Mouse (Mus musculus) neural tube, embryonic 13.5 days (tissue): Measurements from ENCODE around the gene Ripor3. TPM values are rescaled to one million over a fixed set of nuclear protein-coding genes. Genes with fewer than 3 reads are reported as not detected.

Experiments
- ATAC-seq: fragments of 200-750 bp; cut with Nextera tagmentation; 2 replicates; pipeline ENCODE4 v1.8.0; 2017; ENCODE audit warnings: low read depth, mild to moderate bottlenecking, moderate TSS enrichment, moderate library complexity
- H3K27ac ChIP-seq: fragments of 300-500 bp; sonication (generic); replicated peaks from 2 replicates; pipeline ENCODE4 v1.5.1; 2015; ENCODE audit warnings: moderate library complexity, mild to moderate bottlenecking, inconsistent platforms
- H3K27me3 ChIP-seq: fragments of 300-500 bp; sonication (generic); 2 replicates; pipeline ENCODE4 v1.6.1; 2015; ENCODE audit warnings: mild to moderate bottlenecking, inconsistent platforms
- H3K36me3 ChIP-seq: fragments of 300-500 bp; sonication (generic); 2 replicates; pipeline ENCODE4 v1.6.1; 2015; ENCODE audit warnings: mild to moderate bottlenecking, inconsistent platforms
- H3K4me1 ChIP-seq: fragments of 300-500 bp; sonication (generic); replicated peaks from 2 replicates; pipeline ENCODE4 v1.6.1; 2015; ENCODE audit warnings: inconsistent platforms
- H3K4me2 ChIP-seq: fragments of 300-500 bp; sonication (generic); 2 replicates; pipeline ENCODE4 v1.6.1; 2015; ENCODE audit warnings: inconsistent platforms, mild to moderate bottlenecking, moderate library complexity
- H3K4me3 ChIP-seq: fragments of 300-500 bp; sonication (generic); 2 replicates; pipeline ENCODE4 v1.5.1; 2015; ENCODE audit warnings: mild to moderate bottlenecking, inconsistent platforms
- H3K9ac ChIP-seq: fragments of 300-500 bp; sonication (generic); 2 replicates; pipeline ENCODE4 v1.6.1; 2015; ENCODE audit warnings: moderate library complexity, mild to moderate bottlenecking, inconsistent platforms
- H3K9me3 ChIP-seq: fragments of 300-500 bp; sonication (generic); 2 replicates; pipeline ENCODE4 v1.6.1; 2016; ENCODE audit warnings: inconsistent platforms
- WGBS: fragments of 180-500 bp; shearing (Covaris S2); methylation state at CpG from one replicate; pipeline ENCODE4 v1.1.7; 2015; 5-methylcytosine and 5-hydroxymethylcytosine counted together
- polyA plus RNA-seq: library from polyadenylated mRNA; unstranded; fragments of >200 nt; fragmentation: Nextera tagmentation; extraction: Ambion mirVana; gene quantifications from 2 replicates; pipeline ENCODE4 v1.2.1, GENCODE M21; 2015

Gene Ripor3
- polyA plus RNA-seq, 1 experiment from 2014 or later = 0.61 TPM

GRCm38 (mm10) chr2:167980391-167980790 lies 30.0 kb downstream of the Ripor3 start:
- H3K9me3 ChIP-seq = no peaks in the 10 kb centered on the region
- H3K27ac ChIP-seq = no peak overlapping the region
- H3K4me3 ChIP-seq = no peak overlapping the region
- no peaks in the 10 kb centered on the region for H3K27me3 ChIP-seq
- peaks cover 47% of the 10 kb centered on the region for H3K36me3 ChIP-seq
- WGBS = 89% methylated on average over 10 of the region's 10 CpGs
- no peak for ATAC-seq
- H3K4me2 ChIP-seq = no peak overlapping the region
- no peak overlapping the region for H3K9ac ChIP-seq
- H3K4me1 ChIP-seq = no peaks in the 10 kb centered on the region; the same call in 1 of the 2 replicates

GRCm38 (mm10) chr2:167978271-167978670 lies 32.1 kb downstream of the Ripor3 start:
- no peak overlapping the region for H3K27ac ChIP-seq
- no peak overlapping the region for H3K4me3 ChIP-seq
- 95% methylated on average over 10 of the region's 10 CpGs for WGBS
- H3K4me1 ChIP-seq = no peaks in the 10 kb centered on the region; the same call in 1 of the 2 replicates
- no peak overlapping the region for H3K4me2 ChIP-seq
- H3K36me3 ChIP-seq = peaks cover 69% of the 10 kb centered on the region
- no peaks in the 10 kb centered on the region for H3K27me3 ChIP-seq
- no peak for ATAC-seq
- H3K9ac ChIP-seq = no peak overlapping the region
- H3K9me3 ChIP-seq = no peaks in the 10 kb centered on the region

- H3K4me1 ChIP-seq = no peaks in the 10 kb centered on the region; the same call in 1 of the 2 replicates
- H3K4me3 ChIP-seq = no peak overlapping the region
- ATAC-seq = no peak
- no peaks in the 10 kb centered on the region for H3K27me3 ChIP-seq
- H3K9me3 ChIP-seq = no peaks in the 10 kb centered on the region
- no peak overlapping the region for H3K4me2 ChIP-seq
- WGBS = 87% methylated on average over 12 of the region's 12 CpGs
- H3K9ac ChIP-seq = no peak overlapping the region
- no peak overlapping the region for H3K27ac ChIP-seq
- peaks cover 94% of the 10 kb centered on the region for H3K36me3 ChIP-seq
Observed at GRCm38 (mm10) chr2:167975746-167976145, 34.7 kb downstream of the Ripor3 start.

DNA sequence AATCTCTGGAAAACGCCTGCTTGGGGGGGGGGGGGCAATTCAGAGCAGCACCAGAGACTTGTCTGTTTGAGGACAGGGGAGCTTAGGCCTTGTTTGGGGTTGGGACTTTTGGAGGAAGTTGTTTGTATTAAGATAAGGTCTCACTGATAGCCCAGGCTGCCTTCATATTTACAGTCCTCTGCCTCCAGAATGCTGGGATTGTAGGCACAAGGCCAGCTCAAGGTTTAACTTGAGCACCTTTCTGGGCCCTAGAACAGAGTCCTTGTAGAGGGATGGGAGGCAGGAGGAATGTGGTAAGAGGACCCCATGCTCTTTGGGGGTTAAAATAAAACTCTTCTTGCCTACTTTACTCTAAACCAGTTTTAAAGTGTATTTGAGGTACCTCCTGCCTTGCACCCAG lies 37.6 kb downstream of the Ripor3 start:
- Histone ChIP-seq H3K4me3 (no peak overlapping the region), H3K4me1 (no peaks in the 10 kb centered on the region), H3K36me3 (peaks cover 100% of the 10 kb centered on the region), H3K27me3 (no peaks in the 10 kb centered on the region), H3K27ac (no peak overlapping the region), H3K4me2 (no peak overlapping the region), H3K9me3 (no peaks in the 10 kb centered on the region), H3K9ac (no peak overlapping the region)
- ATAC-seq = no peak
- 69% methylated on average over 1 of the region's 1 CpGs for WGBS

- no peaks in the 10 kb centered on the region for H3K27me3 ChIP-seq
- no peak for ATAC-seq
- H3K36me3 ChIP-seq = peaks cover 100% of the 10 kb centered on the region
- no peaks in the 10 kb centered on the region for H3K4me1 ChIP-seq
- H3K4me3 ChIP-seq = no peak overlapping the region
- 79% methylated on average over 5 of the region's 5 CpGs for WGBS
- no peak overlapping the region for H3K27ac ChIP-seq
- no peak overlapping the region for H3K9ac ChIP-seq
- H3K9me3 ChIP-seq = no peaks in the 10 kb centered on the region
- no peak overlapping the region for H3K4me2 ChIP-seq
Observed at GRCm38 (mm10) chr2:167972146-167972545, 38.3 kb downstream of the Ripor3 start.

- Histone ChIP-seq H3K27me3 (no peaks in the 10 kb centered on the region), H3K4me3 (no peak overlapping the region), H3K27ac (no peak overlapping the region), H3K4me1 (no peaks in the 10 kb centered on the region), H3K4me2 (no peak overlapping the region), H3K9me3 (no peaks in the 10 kb centered on the region), H3K9ac (no peak overlapping the region), H3K36me3 (peaks cover 100% of the 10 kb centered on the region)
- WGBS = 86% methylated on average over 10 of the region's 10 CpGs
- no peak for ATAC-seq
Observed at GRCm38 (mm10) chr2:167969851-167970541, 40.4 kb downstream of the Ripor3 start.

DNA sequence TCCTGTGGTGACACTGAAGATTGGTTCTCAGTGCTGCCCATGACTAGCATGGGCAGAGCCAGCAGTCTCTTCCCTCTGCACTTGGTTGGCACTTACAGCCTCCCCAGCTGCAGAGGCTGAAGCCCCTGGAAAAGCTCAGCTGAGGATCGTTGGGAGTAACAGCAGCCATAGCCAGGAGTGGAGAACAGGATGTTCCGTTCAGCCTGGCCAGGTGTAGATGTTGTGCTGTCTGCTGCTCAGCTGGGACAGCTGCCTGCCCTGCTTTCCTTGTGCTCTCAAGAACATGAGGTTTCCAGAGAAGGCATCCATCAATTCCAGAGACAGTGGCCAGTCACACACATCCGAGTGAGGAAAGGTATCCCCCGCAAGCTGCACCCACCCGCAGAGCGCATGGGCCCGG lies 41.9 kb downstream of the Ripor3 start:
- H3K9ac ChIP-seq = no peak overlapping the region
- no peaks in the 10 kb centered on the region for H3K4me1 ChIP-seq
- H3K4me2 ChIP-seq = no peak overlapping the region
- 95% methylated on average over 7 of the region's 7 CpGs for WGBS
- no peaks in the 10 kb centered on the region for H3K9me3 ChIP-seq
- no peak overlapping the region for H3K4me3 ChIP-seq
- ATAC-seq = no peak
- H3K36me3 ChIP-seq = peaks cover 100% of the 10 kb centered on the region
- no peaks in the 10 kb centered on the region for H3K27me3 ChIP-seq
- no peak overlapping the region for H3K27ac ChIP-seq

DNA sequence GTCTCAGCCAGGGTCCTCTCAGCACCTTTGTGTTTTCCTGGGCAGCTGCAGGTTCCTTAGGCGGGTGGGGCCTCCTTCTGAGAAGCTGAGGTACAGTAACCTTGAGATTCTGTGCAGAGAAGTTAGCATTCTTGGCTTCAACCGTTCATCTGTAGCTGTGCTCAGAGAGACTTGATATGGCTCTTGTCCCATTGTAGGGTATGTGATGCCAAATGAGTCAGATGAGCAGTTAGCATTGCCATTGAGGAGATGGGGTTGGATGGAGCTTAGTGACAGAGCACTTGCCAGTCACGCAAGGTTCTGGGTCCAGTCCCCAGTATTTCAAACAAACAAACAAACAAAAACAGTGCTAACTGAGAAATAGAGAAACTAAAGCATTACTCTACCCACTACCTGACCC lies 44.5 kb downstream of the Ripor3 start:
- H3K4me1 ChIP-seq = peaks cover 7% of the 10 kb centered on the region
- WGBS = 91% methylated on average over 3 of the region's 3 CpGs
- no peak overlapping the region for H3K9ac ChIP-seq
- no peak overlapping the region for H3K4me2 ChIP-seq
- H3K36me3 ChIP-seq = peaks cover 79% of the 10 kb centered on the region
- H3K27ac ChIP-seq = no peak overlapping the region
- no peak for ATAC-seq
- H3K9me3 ChIP-seq = no peaks in the 10 kb centered on the region
- no peak overlapping the region for H3K4me3 ChIP-seq
- no peaks in the 10 kb centered on the region for H3K27me3 ChIP-seq

DNA sequence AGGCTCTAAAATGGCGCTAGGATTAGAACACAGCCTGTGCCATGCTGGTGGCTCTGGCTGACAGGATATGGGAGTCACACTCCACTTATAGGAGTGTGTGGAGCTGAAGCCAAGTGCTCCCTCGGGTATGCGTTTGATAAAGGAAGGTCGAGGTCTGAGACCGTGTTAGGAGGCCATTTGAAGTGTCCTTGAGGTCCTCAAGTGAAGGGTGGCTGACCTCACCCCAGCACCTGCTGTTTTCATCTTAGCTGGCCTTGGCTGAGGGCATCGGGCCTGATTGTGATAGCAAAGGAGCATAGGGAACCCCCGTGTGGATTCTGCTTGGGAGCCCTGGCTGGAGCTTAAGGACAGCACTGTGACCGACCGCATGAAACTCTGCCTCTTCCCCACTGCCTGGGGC lies 46.1 kb downstream of the Ripor3 start:
- Histone ChIP-seq H3K4me2 (no peak overlapping the region), H3K4me3 (no peak overlapping the region), H3K4me1 (peaks cover 22% of the 10 kb centered on the region), H3K27ac (no peak overlapping the region), H3K9ac (no peak overlapping the region), H3K9me3 (no peaks in the 10 kb centered on the region), H3K36me3 (peaks cover 63% of the 10 kb centered on the region), H3K27me3 (no peaks in the 10 kb centered on the region)
- 89% methylated on average over 9 of the region's 9 CpGs for WGBS
- no peak for ATAC-seq

DNA sequence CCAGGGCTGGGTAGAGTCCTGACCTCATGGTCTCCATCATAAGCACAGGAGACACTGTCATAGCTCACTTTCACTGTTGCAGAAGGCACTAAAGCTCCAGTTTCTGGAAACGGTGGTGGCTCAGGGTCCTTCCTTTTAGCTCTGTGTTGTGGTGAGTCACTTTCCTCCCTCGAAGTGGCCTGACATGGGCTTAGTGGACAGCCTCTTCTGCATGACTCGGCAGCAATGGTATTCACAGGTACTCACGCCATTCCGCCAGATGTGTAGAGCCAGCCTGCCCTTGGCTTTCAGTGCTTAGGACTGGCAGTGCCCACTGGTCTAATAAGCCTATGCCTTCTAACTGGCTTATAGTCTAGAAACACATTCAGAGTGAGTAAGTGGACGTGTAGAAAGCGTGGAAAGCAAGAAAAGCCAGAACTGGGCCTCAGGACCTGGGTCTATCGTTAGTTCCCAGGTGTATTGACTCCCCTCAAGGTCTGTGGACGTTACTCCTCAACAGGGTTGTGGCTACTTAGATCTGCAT lies 46.6 kb downstream of the Ripor3 start:
- no peak overlapping the region for H3K9ac ChIP-seq
- no peak overlapping the region for H3K27ac ChIP-seq
- H3K27me3 ChIP-seq = no peaks in the 10 kb centered on the region
- H3K9me3 ChIP-seq = no peaks in the 10 kb centered on the region
- 93% methylated on average over 9 of the region's 9 CpGs for WGBS
- ATAC-seq = no peak
- H3K4me2 ChIP-seq = no peak overlapping the region
- H3K4me3 ChIP-seq = no peak overlapping the region
- peaks cover 27% of the 10 kb centered on the region for H3K4me1 ChIP-seq
- H3K36me3 ChIP-seq = peaks cover 58% of the 10 kb centered on the region

DNA sequence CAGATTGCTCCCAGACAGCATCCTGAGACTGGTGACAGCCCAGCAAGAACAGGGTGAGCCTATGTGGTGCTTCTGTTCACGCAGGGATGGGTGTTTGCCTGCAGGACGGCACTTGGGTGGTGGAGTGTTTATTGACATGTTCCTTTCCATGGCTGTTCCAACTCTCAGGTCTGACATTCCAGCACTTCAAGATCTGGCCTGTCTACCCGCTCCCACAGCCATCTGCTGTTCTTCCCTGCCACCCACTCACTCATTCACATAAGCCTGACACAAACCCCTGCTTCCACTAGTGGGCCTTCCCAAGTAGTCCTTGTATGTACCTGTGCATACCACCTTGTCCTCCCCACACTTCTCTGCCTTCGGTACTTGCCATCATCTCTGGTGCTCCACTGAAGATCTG lies 47.2 kb downstream of the Ripor3 start:
- Histone ChIP-seq H3K4me3 (no peak overlapping the region), H3K4me2 (no peak overlapping the region), H3K27me3 (no peaks in the 10 kb centered on the region), H3K9ac (no peak overlapping the region), H3K9me3 (no peaks in the 10 kb centered on the region), H3K36me3 (peaks cover 52% of the 10 kb centered on the region), H3K4me1 (peaks cover 33% of the 10 kb centered on the region), H3K27ac (no peak overlapping the region)
- WGBS = 88% methylated on average over 4 of the region's 4 CpGs
- ATAC-seq = no peak

DNA sequence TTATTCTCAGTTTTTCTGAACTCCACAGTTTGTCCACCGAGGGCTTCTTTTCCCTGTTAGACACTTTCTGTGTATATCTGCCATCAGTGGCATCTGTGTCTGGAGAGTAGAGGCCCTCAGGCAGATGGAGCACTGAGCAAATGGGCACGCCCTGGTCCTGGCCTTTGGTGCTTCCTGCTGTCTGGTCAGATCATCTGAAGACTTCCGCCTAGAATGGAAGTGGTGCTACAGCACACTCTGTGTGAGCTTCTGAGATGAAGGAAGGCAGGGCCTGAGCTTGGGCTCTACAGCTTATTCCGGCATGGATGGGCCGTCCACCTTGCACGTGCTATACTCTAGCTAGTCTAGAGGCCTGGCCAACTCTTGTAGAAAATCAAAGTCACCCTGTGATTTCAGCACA lies 48.1 kb downstream of the Ripor3 start:
- Histone ChIP-seq H3K9ac (no peak overlapping the region), H3K36me3 (peaks cover 43% of the 10 kb centered on the region), H3K4me2 (no peak overlapping the region), H3K27ac (no peak overlapping the region), H3K4me1 (peaks cover 39% of the 10 kb centered on the region), H3K27me3 (no peaks in the 10 kb centered on the region), H3K9me3 (no peaks in the 10 kb centered on the region), H3K4me3 (no peak overlapping the region)
- 90% methylated on average over 6 of the region's 6 CpGs for WGBS
- ATAC-seq = no peak

GRCm38 (mm10) chr2:167960584-167960983 lies 49.8 kb downstream of the Ripor3 start:
- Histone ChIP-seq H3K36me3 (peaks cover 26% of the 10 kb centered on the region), H3K4me3 (no peak overlapping the region), H3K9me3 (no peaks in the 10 kb centered on the region), H3K4me1 (peaks cover 45% of the 10 kb centered on the region), H3K27ac (0 out of 2 replicates have a peak overlapping the region, but pooled peaks have one; percentile 4), H3K27me3 (no peaks in the 10 kb centered on the region), H3K9ac (0 out of 2 replicates have a peak overlapping the region, but pooled peaks have one; percentile 41), H3K4me2 (no peak overlapping the region)
- ATAC-seq = no peak
- WGBS = 68% methylated on average over 8 of the region's 8 CpGs
